Mouse (Mus musculus) granulocyte monocyte progenitor cell, adult 5-6 weeks (primary cell): ENCODE data around the gene Adarb2. TPM values are rescaled to one million over a fixed set of nuclear protein-coding genes. Genes with fewer than 3 reads are reported as not detected.
"Not testable (repeated sequence)": the region's sequence is repeated elsewhere in the genome, so short reads cannot be mapped to it uniquely, and the experiment has no call there.

Source experiments
- ATAC-seq: replicated peaks from 2 replicates; pipeline ENCODE4 v1.8.0; 2016; ENCODE audit warnings: mild to moderate bottlenecking, moderate TSS enrichment, inconsistent platforms; ENCODE audit not compliant: poor library complexity, severe bottlenecking
- total RNA-seq, 2 experiments: library from RNA; stranded (forward) in 1 of 2; stranded (reverse) in 1 of 2; fragments of 200-712, 200-1000 nt in 1 of 2; fragments of >200 nt in 1 of 2; fragmentation: Nextera tagmentation in 1 of 2; gene quantifications; 2 replicates each; pipeline ENCODE4 v1.2.3; 2014 to 2017

The Adarb2 gene
- total RNA-seq, 2 experiments from 2014 or later, result not detected

DNA sequence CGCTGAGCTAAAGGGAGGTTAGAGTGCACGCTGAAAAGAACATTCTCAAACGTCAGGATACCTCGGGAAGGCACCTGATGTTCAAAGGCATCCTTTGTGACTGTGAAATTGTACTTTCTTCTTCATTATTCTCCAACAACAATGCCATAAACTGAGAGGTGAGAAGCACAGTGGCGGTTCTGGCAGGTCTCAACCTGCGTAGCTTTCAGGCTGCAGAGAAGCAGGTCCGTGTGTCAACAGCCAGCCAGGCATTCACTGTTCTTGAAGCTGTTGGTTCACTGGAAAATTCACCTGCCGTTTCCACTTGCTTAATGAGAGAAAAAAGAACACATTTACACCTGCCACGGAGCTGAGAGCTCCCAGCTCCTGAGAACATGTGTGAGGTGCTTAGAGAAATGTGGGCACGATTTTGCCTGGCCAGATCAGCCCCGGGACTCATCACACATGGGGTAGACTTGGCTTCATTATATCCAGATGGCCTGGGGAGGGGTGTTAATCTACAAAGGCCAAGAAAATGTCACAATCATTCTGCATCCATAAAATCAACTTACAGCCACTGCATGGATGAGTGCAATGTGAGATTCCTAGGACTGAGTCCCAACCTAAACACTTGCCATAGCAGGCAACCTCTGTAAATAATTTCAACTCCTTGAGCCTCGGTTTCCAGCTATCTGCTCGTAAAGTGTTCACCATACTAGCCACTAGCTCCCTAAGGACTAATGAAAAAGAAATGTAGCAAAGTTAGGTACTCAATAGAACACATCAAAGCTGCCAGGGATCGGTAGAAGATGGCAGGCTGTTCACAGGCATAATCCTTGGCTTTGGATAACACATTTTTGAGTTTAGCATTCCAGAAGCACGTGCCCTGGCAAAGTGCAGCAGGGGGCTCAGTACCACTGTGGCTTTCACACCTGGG, 364.7 kb downstream of the Adarb2 start:
- ATAC-seq, result no peak

GRCm38 (mm10) chr13:8570269-8570668, 367.6 kb downstream of the Adarb2 start:
- ATAC-seq, result no peak

DNA sequence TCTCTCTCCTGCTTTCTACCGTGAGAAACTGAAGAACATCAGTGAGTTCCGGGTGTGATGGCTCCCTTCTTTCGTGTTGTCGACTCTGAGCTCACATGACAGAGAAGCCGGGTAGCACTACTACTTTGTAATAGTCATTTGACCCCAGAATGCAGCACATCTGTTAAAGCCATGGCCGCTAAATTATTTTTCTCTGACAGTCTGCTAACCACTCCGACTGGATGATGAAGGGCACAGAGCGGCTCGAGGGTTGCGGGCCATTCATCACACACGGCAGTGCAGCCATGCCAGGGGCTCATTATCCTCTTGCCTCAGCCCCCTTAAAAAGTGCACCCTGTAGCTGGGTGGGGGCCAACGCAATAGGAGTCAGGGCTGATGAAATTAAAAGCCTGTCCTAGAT, 371.2 kb downstream of the Adarb2 start:
- ATAC-seq, result no peak

- no peak for ATAC-seq
Measured at GRCm38 (mm10) chr13:8584257-8585005, 381.8 kb downstream of the Adarb2 start.

DNA sequence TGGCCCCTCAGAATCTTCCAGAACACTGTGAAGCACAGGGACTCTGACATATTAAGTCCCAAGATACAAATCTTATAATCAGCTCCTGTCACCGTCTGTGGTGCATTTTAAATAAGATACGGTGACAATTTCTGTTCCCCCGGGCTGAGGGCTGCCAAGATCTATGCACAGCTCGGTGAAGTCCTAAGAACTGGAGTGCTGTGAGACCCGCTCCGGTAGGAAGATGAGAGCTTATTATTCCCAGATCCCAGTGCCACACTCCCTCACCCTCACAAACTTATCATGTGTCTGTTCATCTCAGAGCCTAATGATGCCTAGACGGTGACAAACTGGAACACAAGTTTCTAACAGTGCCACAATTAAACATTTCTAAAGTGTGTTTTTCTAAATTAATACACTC, 384.8 kb downstream of the Adarb2 start:
- no peak for ATAC-seq

GRCm38 (mm10) chr13:8590460-8590859, 387.8 kb downstream of the Adarb2 start:
- no peak for ATAC-seq

GRCm38 (mm10) chr13:8596977-8597646, 394.4 kb downstream of the Adarb2 start:
- ATAC-seq, result no peak

GRCm38 (mm10) chr13:8597647-8598017, 395.0 kb downstream of the Adarb2 start:
- ATAC-seq, result no peak

DNA sequence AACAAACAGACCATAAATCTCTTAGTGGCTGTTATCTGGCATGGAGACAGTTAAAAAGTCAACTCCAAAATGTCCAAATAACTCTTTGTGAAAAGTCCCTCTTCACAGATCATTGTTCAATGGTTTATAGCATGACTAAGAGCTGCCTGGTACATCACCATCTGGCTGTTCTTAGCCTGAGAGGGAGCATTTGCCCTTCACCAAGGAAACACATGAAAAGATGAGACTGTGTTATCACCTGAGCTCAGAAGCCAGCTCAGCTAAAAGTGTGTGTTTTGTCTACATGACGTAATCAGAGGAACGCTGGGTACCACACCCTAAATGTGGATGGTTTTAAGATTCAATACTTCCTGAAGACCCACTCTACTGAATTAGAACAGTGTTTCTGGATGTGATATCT, 403.0 kb downstream of the Adarb2 start:
- ATAC-seq, result no peak

DNA sequence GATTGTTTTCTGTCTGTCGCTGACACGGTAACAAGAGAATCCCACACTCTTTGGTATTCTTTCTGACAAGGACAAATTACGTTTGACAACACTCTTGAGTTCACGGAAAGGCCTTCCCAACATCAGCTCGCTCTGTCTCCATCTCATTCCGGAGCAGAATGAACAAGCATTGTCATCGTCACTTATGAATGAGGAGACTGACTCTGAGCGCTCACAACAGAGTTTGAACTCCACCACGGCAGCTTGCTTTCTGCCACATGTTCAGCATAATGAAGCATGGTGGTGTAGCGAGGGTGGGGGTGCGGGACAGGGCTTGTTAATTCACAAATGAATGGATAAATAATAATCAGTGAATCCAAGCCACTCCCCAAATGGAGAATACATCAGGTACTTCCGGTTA, 405.4 kb downstream of the Adarb2 start:
- no peak for ATAC-seq

DNA sequence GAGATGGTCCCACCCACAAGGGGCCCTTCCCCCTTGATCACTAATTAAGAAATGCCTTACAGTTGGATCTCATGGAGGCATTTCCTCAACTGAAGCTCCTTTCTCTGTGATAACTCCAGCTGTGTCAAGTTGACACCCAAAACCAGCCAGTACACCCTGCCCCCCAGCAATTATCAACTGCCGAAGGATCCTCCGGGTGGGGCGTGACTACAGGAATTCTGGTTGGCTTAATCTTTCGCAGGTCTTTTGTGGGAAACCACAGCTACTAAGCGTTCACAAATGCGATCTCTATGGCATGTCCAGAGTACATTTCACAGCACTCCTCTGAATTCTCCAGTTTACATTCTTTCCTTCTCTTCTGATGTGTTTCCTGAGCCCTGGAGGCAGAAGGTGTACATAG, 406.3 kb downstream of the Adarb2 start:
- not testable (repeated sequence) for ATAC-seq

GRCm38 (mm10) chr13:8610956-8611355, 408.3 kb downstream of the Adarb2 start:
- ATAC-seq, result no peak

GRCm38 (mm10) chr13:8612618-8613391, 410.1 kb downstream of the Adarb2 start:
- no peak for ATAC-seq

DNA sequence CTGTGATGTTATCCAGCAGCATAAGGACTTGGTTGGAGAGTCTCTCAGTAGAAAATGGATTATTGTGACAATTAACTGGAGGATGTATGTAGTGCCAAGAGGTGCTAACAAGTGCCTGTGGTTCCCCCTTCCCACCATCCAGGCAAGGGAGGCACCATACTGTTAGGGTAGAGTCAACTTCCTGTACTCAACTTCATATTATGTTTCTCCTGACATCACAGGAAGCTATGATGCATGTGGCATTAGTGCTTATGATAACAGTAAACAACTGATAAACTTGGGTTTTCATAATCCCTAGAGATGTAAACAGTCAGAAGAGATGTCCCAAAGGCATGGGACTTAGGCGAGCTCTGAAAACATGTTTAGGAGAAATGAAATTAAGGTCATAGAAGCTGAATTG, 414.0 kb downstream of the Adarb2 start:
- ATAC-seq, result no peak

- ATAC-seq, result no peak
Measured at GRCm38 (mm10) chr13:8622263-8622662, 419.6 kb downstream of the Adarb2 start.

GRCm38 (mm10) chr13:8629565-8629964, 426.9 kb downstream of the Adarb2 start:
- no peak for ATAC-seq

GRCm38 (mm10) chr13:8631618-8632017, 429.0 kb downstream of the Adarb2 start:
- ATAC-seq, result no peak

DNA sequence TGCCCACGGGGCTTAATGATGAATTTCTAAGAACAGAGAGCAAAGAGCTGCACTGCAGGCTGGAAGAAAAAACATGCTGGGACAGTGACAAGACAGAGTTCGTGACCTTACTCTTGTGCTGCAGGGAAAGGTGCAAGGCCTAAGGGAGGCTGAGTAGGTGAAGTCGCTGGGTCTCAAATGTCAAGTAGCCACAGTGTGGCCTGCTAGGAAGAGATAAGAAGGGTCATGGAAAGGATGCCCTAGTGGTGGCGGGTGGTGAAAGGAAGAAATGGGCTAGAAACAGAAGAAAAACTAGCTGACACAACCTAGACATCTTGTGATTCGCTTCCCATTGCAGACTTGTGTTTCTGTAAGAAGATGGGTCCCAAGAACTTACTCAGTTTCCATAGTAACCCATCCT, 429.4 kb downstream of the Adarb2 start:
- ATAC-seq, result no peak

DNA sequence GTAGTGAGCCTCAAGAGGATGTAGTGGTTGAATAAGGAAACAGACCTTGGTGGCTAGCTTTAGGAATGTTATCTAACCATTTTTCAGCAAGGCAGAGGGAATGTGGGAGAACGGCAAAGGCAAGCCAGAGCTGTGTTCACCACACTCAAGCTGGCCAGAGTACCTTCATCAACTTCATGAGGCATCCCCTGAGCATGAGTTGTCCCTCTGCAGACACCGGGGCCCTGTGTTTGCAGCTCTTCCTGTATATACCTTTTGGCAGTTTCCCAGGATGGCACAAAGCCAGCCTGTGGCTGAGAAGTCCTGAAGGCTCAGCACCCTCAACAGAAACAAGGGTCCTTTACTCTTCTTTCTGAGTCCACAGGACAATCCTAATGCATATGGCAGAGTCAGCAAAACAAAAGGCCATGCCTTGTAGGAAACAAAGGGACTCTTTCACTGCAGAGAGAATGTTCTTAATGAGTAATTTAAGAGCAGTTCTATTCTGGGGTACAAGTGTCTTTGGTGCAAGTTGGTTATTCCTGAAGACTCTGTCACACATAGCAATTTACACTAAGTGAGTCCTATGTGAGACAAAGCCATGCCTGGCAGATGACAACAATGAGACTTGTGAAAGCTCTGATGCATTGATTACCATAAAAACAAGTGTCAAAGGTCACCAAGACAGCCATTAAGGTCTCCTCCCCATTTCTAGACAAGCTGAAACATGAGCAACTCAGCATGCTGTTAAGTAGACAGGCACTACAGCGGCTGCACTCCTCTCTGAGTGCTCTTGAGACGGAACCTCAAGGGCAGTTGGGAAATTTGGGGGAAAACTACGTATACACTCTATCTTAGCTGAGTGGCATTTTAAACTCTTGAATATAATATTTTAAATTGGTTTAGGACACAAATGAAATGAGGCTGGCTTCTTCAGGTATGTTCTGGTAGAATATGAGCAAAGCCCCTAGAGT, 431.0 kb downstream of the Adarb2 start:
- no peak for ATAC-seq
